Mouse (Mus musculus) ES-E14 (cell line): ENCODE data around the gene Sdcbp2. TPM values are rescaled to one million over a fixed set of nuclear protein-coding genes. Genes with fewer than 3 reads are reported as not detected.

Experiments used
- DNase-seq: peaks from one replicate; pipeline ENCODE4 v3.0.0-alpha.2; 2013; ENCODE audit warnings: low read depth, low spot score
- H3K27ac ChIP-seq: 2 replicates; pipeline ENCODE4 v1.5.1; 2012; ENCODE audit warnings: low read depth, mild to moderate bottlenecking, low read length, moderate library complexity, mixed read lengths; ENCODE audit not compliant: poor library complexity, insufficient read depth, severe bottlenecking
- H3K36me3 ChIP-seq: 2 replicates; pipeline ENCODE4 v1.6.1; 2012; ENCODE audit warnings: mild to moderate bottlenecking, low read length, moderate library complexity, mixed read lengths; ENCODE audit not compliant: control insufficient read depth, poor library complexity, insufficient read depth, severe bottlenecking
- H3K4me1 ChIP-seq, 2 experiments: fragments of 150-350 bp in 1 of 2; sonication (generic) in 1 of 2; 2 replicates each; pipeline ENCODE4 v1.6.1; 2012; ENCODE audit warnings: low read length in 2 of 2, mild to moderate bottlenecking in 1 of 2, mixed read lengths in 1 of 2; ENCODE audit not compliant: control insufficient read depth in 2 of 2, insufficient read depth in 2 of 2, poor library complexity in 1 of 2
- H3K4me3 ChIP-seq, 2 experiments: fragments of 150-350 bp in 1 of 2; sonication (generic) in 1 of 2; 2 replicates each; pipeline ENCODE4 v1.5.1; 2012; ENCODE audit warnings: low read length in 2 of 2, low read depth in 1 of 2, mild to moderate bottlenecking in 1 of 2, mixed read lengths in 1 of 2; ENCODE audit not compliant: insufficient read depth in 1 of 2, poor library complexity in 1 of 2, severe bottlenecking in 1 of 2
- H3K9ac ChIP-seq: 2 replicates; pipeline ENCODE4 v1.6.1; 2012; ENCODE audit warnings: low read depth, mild to moderate bottlenecking, low read length, mixed read lengths; ENCODE audit not compliant: poor library complexity, insufficient read depth, severe bottlenecking
- H3K9me3 ChIP-seq: fragments of 150-350 bp; sonication (generic); 2 replicates; pipeline ENCODE4 v1.6.1; 2012; ENCODE audit warnings: low read depth, mild to moderate bottlenecking, low read length; ENCODE audit not compliant: control insufficient read depth, insufficient read depth
- CHD2 ChIP-seq: IDR thresholded peaks from 2 replicates; pipeline ENCODE4 v1.6.1; 2014; ENCODE audit warnings: mild to moderate bottlenecking, low read depth, low read length, inconsistent platforms
- HCFC1 ChIP-seq: IDR thresholded peaks from 2 replicates; pipeline ENCODE4 v1.6.1; 2012; ENCODE audit warnings: low read length, inconsistent platforms, borderline replicate concordance; ENCODE audit not compliant: insufficient read depth
- MAFK ChIP-seq: IDR thresholded peaks from 2 replicates; pipeline ENCODE4 v1.6.1; 2014; ENCODE audit warnings: mild to moderate bottlenecking, low read depth, low read length, inconsistent platforms; ENCODE audit not compliant: insufficient read depth
- ZC3H11A ChIP-seq: IDR thresholded peaks from 2 replicates; pipeline ENCODE4 v1.6.1; 2012; ENCODE audit warnings: low read depth, mild to moderate bottlenecking, inconsistent platforms, low read length, borderline replicate concordance
- ZNF384 ChIP-seq: IDR thresholded peaks from 2 replicates; pipeline ENCODE4 v1.6.1; 2012; ENCODE audit warnings: low read depth, low read length, inconsistent platforms
- in situ Hi-C, 2 experiments: fragments of 600-800 bp; cut with MboI; formaldehyde crosslinking; loops; one replicate each; pipeline ENCODE4 v1.15.1; 2025; ENCODE audit warnings: low sequenced_read_pairs in 2 of 2, inconsistent platforms in 1 of 2; ENCODE audit not compliant: unreplicated experiment in 2 of 2
- total RNA-seq: library from RNA; depleted of rRNA; stranded (reverse); fragments of 300-350 nt; gene quantifications from 2 replicates; pipeline ENCODE4 v1.2.3, GENCODE M21; 2012; rRNA removed

Gene Sdcbp2
- total RNA-seq, 1 experiment: 4.1 TPM

DNA sequence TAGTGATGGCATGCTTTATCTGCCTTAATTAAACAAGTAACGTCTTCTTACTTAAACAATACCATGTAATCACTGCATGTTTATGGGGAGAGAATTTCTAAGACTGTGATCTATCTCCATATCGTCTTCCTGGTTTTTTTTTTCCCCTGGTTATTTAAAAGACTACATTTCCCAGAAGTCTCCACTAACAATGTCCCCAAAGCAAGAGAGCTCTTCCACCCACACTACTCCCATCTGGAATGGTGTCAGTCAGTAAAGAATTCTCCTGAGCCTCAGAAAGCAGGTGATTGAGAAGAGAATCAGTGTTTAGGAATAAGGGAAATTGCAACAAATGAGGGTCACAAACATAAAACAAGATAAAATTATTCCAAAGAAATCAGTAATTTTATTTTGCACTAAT lies 62.5 kb downstream of the Sdcbp2 start:
- Histone ChIP-seq H3K36me3 (no peaks in the 10 kb centered on the region), H3K4me1 (no peaks in the 10 kb centered on the region; a peak in 1 of 4 replicates), H3K4me3 (no peak overlapping the region), H3K9ac (no peak overlapping the region), H3K9me3 (no peaks in the 10 kb centered on the region), H3K27ac (no peak overlapping the region)
- DNase-seq: no peak
- TF ChIP-seq ZC3H11A: no peak
- peak; percentile 78 for TF ChIP-seq HCFC1
- no peak for TF ChIP-seq MAFK
- peak; percentile 47; the same call in 1 of the 2 replicates for TF ChIP-seq ZNF384
- TF ChIP-seq CHD2: no peak
- in situ Hi-C loops: no loop called here

- H3K4me1 ChIP-seq: no peaks in the 10 kb centered on the region; a peak in 1 of 4 replicates
- no peaks in the 10 kb centered on the region for H3K9me3 ChIP-seq
- H3K36me3 ChIP-seq: no peaks in the 10 kb centered on the region
- in situ Hi-C loops: no loop called here
- H3K9ac ChIP-seq: no peak overlapping the region
- H3K27ac ChIP-seq: no peak overlapping the region
- no peak for DNase-seq
- no peak overlapping the region for H3K4me3 ChIP-seq
- no peak for TF ChIP-seq ZC3H11A
- TF ChIP-seq MAFK: no peak
- no peak for TF ChIP-seq HCFC1
Measured at GRCm38 (mm10) chr2:151635362-151636014, 63.1 kb downstream of the Sdcbp2 start.

DNA sequence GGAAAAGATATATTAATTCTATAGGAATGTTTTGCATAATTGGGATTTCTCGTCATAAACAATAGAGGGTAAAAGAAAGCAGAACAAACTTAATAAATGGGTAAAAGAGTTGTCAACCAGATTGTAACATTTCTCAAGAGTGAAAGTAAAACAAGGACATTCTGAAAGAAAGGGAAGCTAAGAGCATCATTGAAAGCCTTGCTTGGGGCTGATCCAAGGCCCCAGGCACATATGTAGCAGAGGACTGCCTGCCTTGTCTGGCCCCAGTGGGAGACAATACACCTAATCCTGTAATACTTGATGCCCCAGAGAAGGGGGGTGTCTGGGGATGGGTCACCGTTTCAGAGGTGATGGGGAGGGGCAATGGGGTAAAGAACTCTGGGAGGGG lies 63.6 kb downstream of the Sdcbp2 start:
- Histone ChIP-seq H3K36me3 (no peaks in the 10 kb centered on the region), H3K4me1 (no peaks in the 10 kb centered on the region; a peak in 1 of 4 replicates), H3K27ac (no peak overlapping the region), H3K9me3 (no peaks in the 10 kb centered on the region), H3K4me3 (no peak overlapping the region), H3K9ac (no peak overlapping the region)
- in situ Hi-C loops: no loop called here
- TF ChIP-seq HCFC1 (no peak), CHD2 (no peak), MAFK (no peak), ZC3H11A (no peak), ZNF384 (no peak)
- DNase-seq: no peak

Other genes starting within 250 kb of the Sdcbp2 start
- 0.09 and 0.11 TPM in 2 replicates for gene 4921509C19Rik, start 96.5 kb upstream of the Sdcbp2 start, total RNA-seq
- 124 and 155 TPM in 2 replicates for gene Nsfl1c, start 78.4 kb upstream of the Sdcbp2 start, total RNA-seq
- gene Fkbp1a, start 30.1 kb upstream of the Sdcbp2 start, total RNA-seq: 53.8 and 79.5 TPM in 2 replicates
- gene Snph, start 60.0 kb downstream of the Sdcbp2 start, total RNA-seq: 0.18 and 0.37 TPM in 2 replicates
- 0.13 TPM in 1 of 2 replicates, not detected in the other for gene Rad21l, start 95.9 kb downstream of the Sdcbp2 start, total RNA-seq
- gene Tmem74b, start 129.4 kb downstream of the Sdcbp2 start, total RNA-seq: 0.40 and 0.85 TPM in 2 replicates
- gene Psmf1, start 171.6 kb downstream of the Sdcbp2 start, total RNA-seq: 15.4 and 21.7 TPM in 2 replicates